In the genomic region with DNA sequence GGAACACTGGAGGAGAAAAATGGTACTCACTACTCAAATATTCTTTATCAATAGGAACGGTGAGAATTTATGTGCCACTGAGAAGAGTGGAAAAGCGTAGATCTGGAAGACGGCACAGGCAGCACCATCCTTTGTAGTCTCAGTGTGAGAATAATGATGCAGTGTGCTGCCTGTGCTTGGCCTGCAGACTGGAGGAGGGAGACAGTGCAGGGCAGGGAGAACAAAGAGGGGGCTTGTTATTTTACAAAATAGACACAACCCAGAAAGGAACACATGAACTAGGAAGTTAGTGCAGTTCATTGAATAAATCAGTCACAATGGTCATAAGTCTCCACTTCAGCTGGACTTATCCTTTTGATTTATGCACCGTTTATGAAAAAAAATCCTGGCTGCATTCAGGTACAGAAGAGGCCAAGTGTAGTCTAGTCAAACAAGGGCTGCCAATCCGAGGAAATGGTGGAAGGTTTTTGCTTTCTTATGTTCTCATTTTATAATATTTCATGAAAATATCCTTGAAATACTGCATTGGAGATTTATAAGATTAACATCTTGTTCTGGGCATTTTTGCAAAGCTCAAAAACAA, we compare ENCODE assay signal across 17 mouse cellular contexts.
DNase-seq lines count a peak whose midpoint lies in the region; ATAC-seq and TF ChIP-seq lines count a peak whose summit lies in the region.
"Had no signal": no experiment of that assay in that cellular context is flagged by ENCODE, and none has a peak within 500 bp of the region (broad histone marks: within the 10 kb centered on the region; RNA-seq: fewer than 3 reads in every experiment).

No protein-coding gene starts in this region.

- no peak for TF ChIP-seq CTCF in brain, embryonic 14.5 days (IDR thresholded peaks at IDR 0.05; ENCODE audit: borderline replicate concordance, extremely low read depth, insufficient read depth, insufficient read length)

- H3K4me2 ChIP-seq in hindbrain, embryonic 11.5 days (replicated peaks; ENCODE audit: low read depth, low read length) = no peak overlapping the region
- no peak overlapping the region for H3K4me2 ChIP-seq in midbrain, embryonic 14.5 days (ENCODE audit: low read length)
- H3K4me2 ChIP-seq: embryonic facial prominence, embryonic 12.5 days had no signal

- no peaks in the 10 kb centered on the region for H3K9me3 ChIP-seq in hindbrain, embryonic 11.5 days (ENCODE audit: control insufficient read depth, low read length)
- no peaks in the 10 kb centered on the region for H3K9me3 ChIP-seq in midbrain, embryonic 14.5 days (ENCODE audit: control insufficient read depth, low read length)
- H3K9me3 ChIP-seq: embryonic facial prominence, embryonic 12.5 days had no signal

- no peak overlapping the region for H3K27ac ChIP-seq in hindbrain, embryonic 11.5 days (ENCODE audit: low read depth, low read length)
- H3K27ac ChIP-seq in midbrain, embryonic 14.5 days (replicated peaks; ENCODE audit: low read depth, low read length) = peak overlapping the region; percentile 14; the same call in 1 of the 2 replicates
- H3K27ac ChIP-seq: embryonic facial prominence, embryonic 12.5 days; liver, embryonic 14.5 days; macrophage had no signal

- no peaks in the 10 kb centered on the region for H3K4me1 ChIP-seq in hindbrain, embryonic 11.5 days (replicated peaks; ENCODE audit: control insufficient read depth, insufficient read depth, low read length)
- H3K4me1 ChIP-seq in midbrain, embryonic 14.5 days (ENCODE audit: control insufficient read depth, insufficient read depth, low read length) = peaks cover 11% of the 10 kb centered on the region; the same call in 1 of the 2 replicates
- H3K4me1 ChIP-seq: embryonic facial prominence, embryonic 12.5 days had no signal

- no peaks in the 10 kb centered on the region for H3K27me3 ChIP-seq in hindbrain, embryonic 11.5 days (ENCODE audit: control insufficient read depth, insufficient read depth, low read length)
- no peaks in the 10 kb centered on the region for H3K27me3 ChIP-seq in midbrain, embryonic 14.5 days (ENCODE audit: control insufficient read depth, insufficient read depth, low read length)
- H3K27me3 ChIP-seq: CH12.LX; embryonic facial prominence, embryonic 12.5 days; Patski had no signal

- peak; percentile 91 for ATAC-seq in hindbrain, embryonic 11.5 days (ENCODE audit: low FRiP score)
- peak; percentile 73 for ATAC-seq in midbrain, embryonic 14.5 days (ENCODE audit: low FRiP score, low TSS enrichment)
- ATAC-seq in megakaryocyte, adult 5-6 weeks (ENCODE audit: poor library complexity, severe bottlenecking) = no peak
- ATAC-seq: Patski had no signal

- DNase-seq in brain, embryonic 14.5 days (ENCODE audit: low read depth) = peak; percentile 75
- DNase-seq in embryo, embryonic 11 days = peak; percentile 44
- peak; percentile 19 for DNase-seq in hindbrain, embryonic 11.5 days (ENCODE audit: low spot score)
- DNase-seq in midbrain, embryonic 14.5 days = peak; percentile 49
- DNase-seq in right cerebral cortex, postnatal 36 days (ENCODE audit: low spot score in 2 of 2) = no peak
- no peak for DNase-seq in layer of hippocampus, adult 9-11 months
- DNase-seq: adrenal gland, postnatal 36 days; cerebellum, adult 18-20 months; kidney, adult 11 months; left cerebral cortex, postnatal 4 days; right cerebral cortex, postnatal 25 days had no signal

- no peaks in the 10 kb centered on the region for H3K36me3 ChIP-seq in hindbrain, embryonic 11.5 days (ENCODE audit: control insufficient read depth, insufficient read depth, low read length)
- no peaks in the 10 kb centered on the region for H3K36me3 ChIP-seq in midbrain, embryonic 14.5 days (ENCODE audit: control insufficient read depth, insufficient read depth, low read length)
- H3K36me3 ChIP-seq: embryonic facial prominence, embryonic 12.5 days had no signal

- H3K4me3 ChIP-seq in hindbrain, embryonic 11.5 days (ENCODE audit: low read depth, low read length) = no peak overlapping the region
- H3K4me3 ChIP-seq in midbrain, embryonic 14.5 days (replicated peaks; ENCODE audit: low read depth, low read length) = no peak overlapping the region
- H3K4me3 ChIP-seq: embryonic facial prominence, embryonic 12.5 days had no signal

- 24% methylated on average over 5 of the region's 5 CpGs for WGBS in hindbrain, embryonic 11.5 days
- WGBS in midbrain, embryonic 14.5 days = 34% methylated on average over 5 of the region's 5 CpGs

- H3K9ac ChIP-seq in hindbrain, embryonic 11.5 days (ENCODE audit: low read depth, low read length) = no peak overlapping the region
- H3K9ac ChIP-seq in midbrain, embryonic 14.5 days (replicated peaks; ENCODE audit: low read length) = no peak overlapping the region
- H3K9ac ChIP-seq: embryonic facial prominence, embryonic 12.5 days; liver, embryonic 14.5 days had no signal

- no peak for TF ChIP-seq POLR2A in brain, embryonic 14.5 days (IDR thresholded peaks at IDR 0.05; ENCODE audit: borderline replicate concordance, extremely low read depth, insufficient read depth, insufficient read length, poor library complexity, severe bottlenecking)

Comparison
In these comparisons a context has a peak if more than half of its experiments do, and no peak if none do; other contexts are left out.
1. DNase-seq: peak in brain, embryonic 14.5 days (single experiment), embryo, embryonic 11 days (single experiment), hindbrain, embryonic 11.5 days (single experiment) and midbrain, embryonic 14.5 days (single experiment); none in right cerebral cortex, postnatal 36 days (0 of 2) and layer of hippocampus, adult 9-11 months (single experiment).